Comparison of ENCODE assay signal across 21 mouse cellular contexts in the genomic region with DNA sequence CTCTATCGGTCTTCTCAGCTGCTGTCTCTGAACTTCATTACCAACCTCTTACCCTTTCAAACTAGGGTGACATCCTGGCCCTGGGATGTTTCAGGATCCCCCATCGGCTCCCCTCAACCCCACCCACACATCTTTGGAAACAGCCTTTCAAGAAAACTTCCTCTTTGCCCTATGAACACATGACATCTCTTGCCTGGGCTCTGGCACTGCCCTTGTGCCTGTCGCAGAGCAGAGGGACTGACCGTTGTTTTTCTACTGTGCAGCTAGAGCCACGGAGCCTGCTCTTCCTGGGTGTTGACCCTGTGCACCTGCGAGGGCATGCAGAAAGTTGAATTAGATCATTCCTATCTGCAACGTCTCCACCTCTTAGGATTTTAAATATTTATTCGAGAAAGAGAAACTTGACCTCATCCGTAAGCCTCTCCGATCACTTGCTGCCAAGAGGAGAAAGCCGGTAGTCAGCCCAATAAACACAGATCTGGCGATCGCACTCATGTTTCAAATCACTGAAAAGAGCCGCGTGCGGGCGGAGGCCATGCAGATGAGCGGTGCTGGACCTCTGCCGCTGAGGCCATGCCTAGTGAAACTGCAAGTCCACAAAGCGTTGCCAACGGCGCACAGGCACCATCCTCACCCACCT. TPM values are rescaled to one million over a fixed set of nuclear protein-coding genes. Genes with fewer than 3 reads are reported as not detected.
DNase-seq lines count a peak whose midpoint lies in the region; ATAC-seq and TF ChIP-seq lines count a peak whose summit lies in the region.
"Had no signal": no experiment of that assay in that cellular context is flagged by ENCODE, and none has a peak within 500 bp of the region (broad histone marks: within the 10 kb centered on the region; RNA-seq: fewer than 3 reads in every experiment).

No protein-coding gene starts in this region.

- no peak for TF ChIP-seq CTCF in liver, adult 2 months (IDR thresholded peaks at IDR 0.05; ENCODE audit: low read depth, low read length)

- no peak overlapping the region for H3K9ac ChIP-seq in liver, adult 2 months (ENCODE audit: low read depth, low read length)
- H3K9ac ChIP-seq in liver, embryonic 11.5 days (ENCODE audit: low read depth, low read length), result no peak overlapping the region
- H3K9ac ChIP-seq in stomach, embryonic 14.5 days (replicated peaks; ENCODE audit: low read depth, low read length), result no peak overlapping the region
- no peak overlapping the region for H3K9ac ChIP-seq in forebrain, embryonic 11.5 days (ENCODE audit: low read length)
- H3K9ac ChIP-seq: midbrain, embryonic 13.5 days had no signal

- no peaks in the 10 kb centered on the region for H3K79me2 ChIP-seq in liver, adult 2 months (ENCODE audit: control insufficient read depth, insufficient read depth, low read length)

- no peaks in the 10 kb centered on the region for H3K9me3 ChIP-seq in liver, embryonic 11.5 days (ENCODE audit: control insufficient read depth, low read length)
- H3K9me3 ChIP-seq in stomach, embryonic 14.5 days (ENCODE audit: control insufficient read depth, low read depth, low read length), result no peaks in the 10 kb centered on the region
- no peaks in the 10 kb centered on the region for H3K9me3 ChIP-seq in forebrain, embryonic 11.5 days (ENCODE audit: control insufficient read depth, low read length)
- H3K9me3 ChIP-seq: midbrain, embryonic 13.5 days had no signal

- no peak overlapping the region for H3K27ac ChIP-seq in liver, adult 2 months (replicated peaks; ENCODE audit: insufficient read depth, low read depth, low read length)
- H3K27ac ChIP-seq in liver, embryonic 11.5 days (ENCODE audit: low read depth, low read length), result no peak overlapping the region
- H3K27ac ChIP-seq in stomach, embryonic 14.5 days (ENCODE audit: low read length), result no peak overlapping the region
- no peak overlapping the region for H3K27ac ChIP-seq in forebrain, embryonic 11.5 days (ENCODE audit: low read depth, low read length)
- H3K27ac ChIP-seq: midbrain, embryonic 13.5 days had no signal

- no peaks in the 10 kb centered on the region for H3K27me3 ChIP-seq in liver, adult 2 months (ENCODE audit: control insufficient read depth, insufficient read depth, low read length)
- no peaks in the 10 kb centered on the region for H3K27me3 ChIP-seq in liver, embryonic 11.5 days (replicated peaks; ENCODE audit: control insufficient read depth, insufficient read depth, low read length)
- H3K27me3 ChIP-seq in stomach, embryonic 14.5 days (ENCODE audit: control insufficient read depth, insufficient read depth, low read length), result no peaks in the 10 kb centered on the region
- no peaks in the 10 kb centered on the region for H3K27me3 ChIP-seq in forebrain, embryonic 11.5 days (ENCODE audit: control insufficient read depth, insufficient read depth, low read length)
- H3K27me3 ChIP-seq: CH12.LX; midbrain, embryonic 13.5 days had no signal

- no peak overlapping the region for H3K4me2 ChIP-seq in liver, embryonic 11.5 days
- 0 out of 2 replicates have a peak overlapping the region, but pooled peaks have one; percentile 20 for H3K4me2 ChIP-seq in stomach, embryonic 14.5 days (replicated peaks; ENCODE audit: low read depth, low read length)
- no peak overlapping the region for H3K4me2 ChIP-seq in forebrain, embryonic 11.5 days (ENCODE audit: low read depth, low read length, severe bottlenecking)
- H3K4me2 ChIP-seq: heart, embryonic 11.5 days; midbrain, embryonic 13.5 days had no signal

- no peaks in the 10 kb centered on the region for H3K4me1 ChIP-seq in liver, adult 2 months (ENCODE audit: control insufficient read depth, insufficient read depth, low read length)
- H3K4me1 ChIP-seq in liver, embryonic 11.5 days (replicated peaks; ENCODE audit: control insufficient read depth, insufficient read depth, low read length), result no peaks in the 10 kb centered on the region
- peaks cover 8% of the 10 kb centered on the region; the same call in 1 of the 2 replicates for H3K4me1 ChIP-seq in stomach, embryonic 14.5 days (ENCODE audit: control insufficient read depth, insufficient read depth, low read length)
- no peaks in the 10 kb centered on the region for H3K4me1 ChIP-seq in forebrain, embryonic 11.5 days (replicated peaks; ENCODE audit: control insufficient read depth, insufficient read depth, low read length)
- H3K4me1 ChIP-seq: midbrain, embryonic 13.5 days had no signal

- peak; percentile 67 for DNase-seq in liver, adult 2 months (ENCODE audit: extremely low read depth, low read depth, low spot score)
- no peak for DNase-seq in liver, embryonic 11.5 days (ENCODE audit: low spot score)
- peak; percentile 56 for DNase-seq in lung, postnatal 10 days
- DNase-seq in thymus, adult 18-20 months, result no peak
- no peak for DNase-seq in forebrain, embryonic 11.5 days (ENCODE audit: low spot score)
- no peak for DNase-seq in spleen, postnatal 14 days (ENCODE audit: low spot score in 2 of 2)
- DNase-seq: adrenal gland, postnatal 10 days; cerebellum, adult 2 months; embryo, embryonic 11 days; liver; right cerebral cortex, postnatal 14 days had no signal

- no peaks in the 10 kb centered on the region for H3K36me3 ChIP-seq in liver, adult 2 months (ENCODE audit: control insufficient read depth, insufficient read depth, low read length)
- H3K36me3 ChIP-seq in liver, embryonic 11.5 days (ENCODE audit: control insufficient read depth, insufficient read depth, low read length), result no peaks in the 10 kb centered on the region
- no peaks in the 10 kb centered on the region for H3K36me3 ChIP-seq in stomach, embryonic 14.5 days (ENCODE audit: control insufficient read depth, insufficient read depth, low read length)
- no peaks in the 10 kb centered on the region for H3K36me3 ChIP-seq in forebrain, embryonic 11.5 days (ENCODE audit: control insufficient read depth, insufficient read depth, low read length)
- H3K36me3 ChIP-seq: midbrain, embryonic 13.5 days had no signal

- ATAC-seq in liver, embryonic 11.5 days (replicated peaks; ENCODE audit: low FRiP score), result no peak
- ATAC-seq in activated CD4-positive, CD25-positive, alpha-beta regulatory T cell, adult 4 months, result peak; percentile 18
- no peak for ATAC-seq in stomach, embryonic 14.5 days (ENCODE audit: insufficient number of reproducible peaks, insufficient read depth, low FRiP score, low read depth)
- no peak for ATAC-seq in forebrain, embryonic 11.5 days (replicated peaks; ENCODE audit: low FRiP score)
- ATAC-seq: forebrain, embryonic 16.5 days; hindbrain, embryonic 16.5 days; midbrain, embryonic 13.5 days had no signal

- H3K4me3 ChIP-seq in liver, adult 2 months (ENCODE audit: insufficient read depth, low read depth, low read length), result no peak overlapping the region
- no peak overlapping the region for H3K4me3 ChIP-seq in liver, embryonic 11.5 days (ENCODE audit: low read depth, low read length)
- H3K4me3 ChIP-seq in stomach, embryonic 14.5 days (ENCODE audit: low read depth, low read length), result no peak overlapping the region
- H3K4me3 ChIP-seq in forebrain, embryonic 11.5 days (ENCODE audit: low read depth, low read length), result no peak overlapping the region
- H3K4me3 ChIP-seq: midbrain, embryonic 13.5 days had no signal

- WGBS in liver, adult 2 months, result 73% methylated on average over 22 of the region's 22 CpGs
- WGBS in liver, embryonic 11.5 days, result 77% methylated on average over 22 of the region's 22 CpGs
- WGBS in stomach, embryonic 14.5 days, result 47% methylated on average over 22 of the region's 22 CpGs
- 91% methylated on average over 22 of the region's 22 CpGs for WGBS in forebrain, embryonic 11.5 days

- TF ChIP-seq POLR2A in liver, adult 2 months (IDR thresholded peaks at IDR 0.05; ENCODE audit: extremely low read depth, insufficient read depth, low read length), result no peak

RNA-seq across cellular contexts. Expression of gene Spink2, which starts 43.8 kb away (rescaled TPM):
- not detected in 2 replicates for total RNA-seq in liver, adult 2 months (2014; rRNA removed)
- polyA plus RNA-seq in liver, adult 2 months (2012; rRNA removed), result 0.16 TPM in 1 of 2 replicates, not detected in the other
- 0.29 TPM in 1 of 2 replicates, not detected in the other for polyA plus RNA-seq in liver, embryonic 11.5 days (2014; fragmentation: Nextera tagmentation; extraction: Ambion mirVana)
- polyA plus RNA-seq in activated CD4-positive, CD25-positive, alpha-beta regulatory T cell, adult 4 months (2017; shearing (Covaris generic)), result under 1 TPM in 1 of 2 experiments, not detected in 1; 0.73 TPM
- polyA plus RNA-seq in stomach, embryonic 14.5 days (2014; fragmentation: Nextera tagmentation; extraction: Ambion mirVana), result 0.43 and 0.88 TPM in 2 replicates
- 0.63 and 1.2 TPM in 2 replicates for polyA plus RNA-seq in forebrain, embryonic 11.5 days (2014; fragmentation: Nextera tagmentation; extraction: Ambion mirVana)
- total RNA-seq: gastrocnemius, adult 8-10 months; layer of hippocampus, postnatal 10 days; left cerebral cortex, postnatal 25 days had no signal
- polyA plus RNA-seq: cerebellum, adult 2 months had no signal

RNA-seq across cellular contexts. Expression of gene Hopx, which starts 52.5 kb away (rescaled TPM):
- total RNA-seq in liver, adult 2 months (2014; rRNA removed), result 42.7 and 77.2 TPM in 2 replicates
- polyA plus RNA-seq in liver, adult 2 months (2012; rRNA removed), result 84.9 and 92.3 TPM in 2 replicates
- polyA plus RNA-seq in liver, embryonic 11.5 days (2014; fragmentation: Nextera tagmentation; extraction: Ambion mirVana), result 0.15 TPM in 1 of 2 replicates, not detected in the other
- 10 to 100 TPM; 17.5 to 20.6 TPM for polyA plus RNA-seq in activated CD4-positive, CD25-positive, alpha-beta regulatory T cell, adult 4 months (2017; shearing (Covaris generic))
- polyA plus RNA-seq in stomach, embryonic 14.5 days (2014; fragmentation: Nextera tagmentation; extraction: Ambion mirVana), result 0.84 and 1.2 TPM in 2 replicates
- polyA plus RNA-seq in forebrain, embryonic 11.5 days (2014; fragmentation: Nextera tagmentation; extraction: Ambion mirVana), result 0.63 and 0.87 TPM in 2 replicates

Comparison
In these comparisons a context has a peak if more than half of its experiments do, and no peak if none do; other contexts are left out.
1. DNase-seq: peak in liver, adult 2 months (single experiment) and lung, postnatal 10 days (single experiment); none in liver, embryonic 11.5 days (single experiment), thymus, adult 18-20 months (0 of 2), forebrain, embryonic 11.5 days (single experiment) and spleen, postnatal 14 days (0 of 2).